In genomic region chr5:8937965-8938364, GRCm38 (mm10) we compare ENCODE assay signal across 25 mouse cellular contexts. TPM values are rescaled to one million over a fixed set of nuclear protein-coding genes. Genes with fewer than 3 reads are reported as not detected.
DNase-seq lines count a peak whose midpoint lies in the region; ATAC-seq and TF ChIP-seq lines count a peak whose summit lies in the region.
"Had no signal": no experiment of that assay in that cellular context is flagged by ENCODE, and none has a peak within 500 bp of the region (broad histone marks: within the 10 kb centered on the region; RNA-seq: fewer than 3 reads in every experiment).

No protein-coding gene starts in this region.

- no peak for ATAC-seq in cerebellum, adult (ENCODE audit: insufficient number of reproducible peaks, low FRiP score, low TSS enrichment)
- ATAC-seq in kidney, embryonic 16.5 days (ENCODE audit: low FRiP score, low TSS enrichment) = peak; percentile 49; the same call in 1 of the 2 replicates
- ATAC-seq in megakaryocyte-erythroid progenitor cell, adult 5-6 weeks (replicated peaks; ENCODE audit: low FRiP score, low TSS enrichment, poor library complexity, severe bottlenecking) = peak; percentile 48; the same call in 1 of the 2 replicates
- no peak for ATAC-seq in stomach, postnatal 0 days (ENCODE audit: low FRiP score, low TSS enrichment)
- ATAC-seq: CD4-positive, CD25-positive, alpha-beta regulatory T cell, adult 4 months; inflammation-experienced regulatory T-cells, adult 6 months; lung, postnatal 0 days; midbrain, embryonic 16.5 days had no signal

- H3K4me2 ChIP-seq in kidney, embryonic 16.5 days (replicated peaks; ENCODE audit: low read depth, low read length) = no peak overlapping the region
- no peak overlapping the region for H3K4me2 ChIP-seq in stomach, postnatal 0 days (replicated peaks; ENCODE audit: low read depth)
- H3K4me2 ChIP-seq: heart, embryonic 11.5 days; hindbrain, embryonic 12.5 days; limb, embryonic 12.5 days; liver, embryonic 15.5 days had no signal

- H3K9me3 ChIP-seq in kidney, embryonic 16.5 days (ENCODE audit: low read length) = no peaks in the 10 kb centered on the region
- no peaks in the 10 kb centered on the region for H3K9me3 ChIP-seq in stomach, postnatal 0 days (ENCODE audit: control insufficient read depth, low read length)
- H3K9me3 ChIP-seq: G1E; hindbrain, embryonic 12.5 days; limb, embryonic 12.5 days; liver, embryonic 15.5 days had no signal

- WGBS in kidney, embryonic 16.5 days = 66% methylated on average over 7 of the region's 7 CpGs
- 83% methylated on average over 7 of the region's 7 CpGs for WGBS in stomach, postnatal 0 days

- no peak overlapping the region for H3K9ac ChIP-seq in kidney, embryonic 16.5 days (replicated peaks; ENCODE audit: low read length)
- H3K9ac ChIP-seq in stomach, postnatal 0 days (ENCODE audit: low read length) = no peak overlapping the region
- H3K9ac ChIP-seq: hindbrain, embryonic 12.5 days; limb, embryonic 12.5 days; liver, embryonic 15.5 days had no signal

- TF ChIP-seq EP300 in stomach, postnatal 0 days (optimal IDR thresholded peaks at IDR 0.05) = no peak

- no peak for TF ChIP-seq CTCF in stomach, postnatal 0 days (IDR thresholded peaks at IDR 0.05; ENCODE audit: low read depth)

- no peak overlapping the region for H3K4me3 ChIP-seq in kidney, embryonic 16.5 days (ENCODE audit: low read length)
- H3K4me3 ChIP-seq in stomach, postnatal 0 days (ENCODE audit: low read depth, low read length) = no peak overlapping the region
- H3K4me3 ChIP-seq: hindbrain, embryonic 12.5 days; limb, embryonic 12.5 days; liver, embryonic 15.5 days had no signal

- H3K27ac ChIP-seq in kidney, embryonic 16.5 days (ENCODE audit: low read length) = no peak overlapping the region
- H3K27ac ChIP-seq in stomach, postnatal 0 days (replicated peaks) = no peak overlapping the region
- H3K27ac ChIP-seq: hindbrain, embryonic 12.5 days; limb, embryonic 12.5 days; liver, embryonic 15.5 days had no signal

- H3K27me3 ChIP-seq in kidney, embryonic 16.5 days (ENCODE audit: insufficient read depth, low read length) = no peaks in the 10 kb centered on the region
- no peaks in the 10 kb centered on the region for H3K27me3 ChIP-seq in stomach, postnatal 0 days (ENCODE audit: control insufficient read depth, insufficient read depth, low read length)
- H3K27me3 ChIP-seq: hindbrain, embryonic 12.5 days; limb, embryonic 12.5 days; liver, embryonic 15.5 days had no signal

- DNase-seq in cerebellum, postnatal 14 days = peak; percentile 7 to 10
- DNase-seq in kidney, adult 18-20 months = no peak
- peak; percentile 18 for DNase-seq in brain, adult 2 months (ENCODE audit: low read depth, low spot score)
- DNase-seq in urinary bladder, postnatal 10 days (ENCODE audit: low spot score) = no peak
- no peak for DNase-seq in stomach, postnatal 0 days (ENCODE audit: low spot score)
- DNase-seq: adrenal gland, postnatal 36 days; cerebellum, adult 9-10 months; embryo, embryonic 11 days; gastrocnemius, postnatal 25 days; heart, postnatal 10 days; kidney, adult 8-10 months; right cerebral cortex, postnatal 25 days; thymus, postnatal 36 days had no signal

- no peaks in the 10 kb centered on the region for H3K4me1 ChIP-seq in kidney, embryonic 16.5 days (ENCODE audit: insufficient read depth, low read length)
- H3K4me1 ChIP-seq in stomach, postnatal 0 days (replicated peaks; ENCODE audit: control insufficient read depth, insufficient read depth) = no peaks in the 10 kb centered on the region
- H3K4me1 ChIP-seq: hindbrain, embryonic 12.5 days; limb, embryonic 12.5 days; liver, embryonic 15.5 days had no signal

- H3K36me3 ChIP-seq in kidney, embryonic 16.5 days (ENCODE audit: insufficient read depth, low read length) = no peaks in the 10 kb centered on the region
- no peaks in the 10 kb centered on the region for H3K36me3 ChIP-seq in stomach, postnatal 0 days (ENCODE audit: control insufficient read depth, insufficient read depth, low read length)
- H3K36me3 ChIP-seq: G1E; hindbrain, embryonic 12.5 days; limb, embryonic 12.5 days had no signal

RNA-seq across cellular contexts. Expression of gene Abcb4, which starts 44.4 kb away (rescaled TPM):
- polyA plus RNA-seq in kidney, embryonic 16.5 days (2015; fragmentation: Nextera tagmentation; extraction: Ambion mirVana) = 0.09 and 0.12 TPM in 2 replicates
- 185 and 189 TPM in 2 replicates for total RNA-seq in megakaryocyte-erythroid progenitor cell, adult 5-6 weeks (2014; fragmentation: Nextera tagmentation)
- total RNA-seq in megakaryocyte-erythroid progenitor cell, adult 5-6 weeks (2017) = 259 and 303 TPM in 2 replicates
- polyA plus RNA-seq in stomach, postnatal 0 days (2015; fragmentation: Nextera tagmentation; extraction: Ambion mirVana) = 0.21 and 0.23 TPM in 2 replicates
- polyA plus RNA-seq: G1E had no signal

RNA-seq across cellular contexts. Expression of gene Crot, which starts 59.2 kb away (rescaled TPM):
- 52.6 and 57.5 TPM in 2 replicates for polyA plus RNA-seq in kidney, embryonic 16.5 days (2015; fragmentation: Nextera tagmentation; extraction: Ambion mirVana)
- 18.4 and 19.0 TPM in 2 replicates for total RNA-seq in megakaryocyte-erythroid progenitor cell, adult 5-6 weeks (2014; fragmentation: Nextera tagmentation)
- total RNA-seq in megakaryocyte-erythroid progenitor cell, adult 5-6 weeks (2017) = 24.8 and 39.9 TPM in 2 replicates
- polyA plus RNA-seq in stomach, postnatal 0 days (2015; fragmentation: Nextera tagmentation; extraction: Ambion mirVana) = 95.4 and 99.6 TPM in 2 replicates

Comparison
In these comparisons a context has a peak if more than half of its experiments do, and no peak if none do; other contexts are left out.
1. DNase-seq: peak in cerebellum, postnatal 14 days (2 of 2) and brain, adult 2 months (single experiment); none in kidney, adult 18-20 months (single experiment), urinary bladder, postnatal 10 days (single experiment) and stomach, postnatal 0 days (single experiment).
2. ATAC-seq: peak in kidney, embryonic 16.5 days (single experiment) and megakaryocyte-erythroid progenitor cell, adult 5-6 weeks (single experiment); none in cerebellum, adult (single experiment) and stomach, postnatal 0 days (single experiment).